Mouse (Mus musculus) CD4-positive, CD25-positive, alpha-beta regulatory T cell, adult 4 months (primary cell): ENCODE data around the gene Olfr1252. TPM values are rescaled to one million over a fixed set of nuclear protein-coding genes. Genes with fewer than 3 reads are reported as not detected.

Experiments used
- ATAC-seq: one replicate; pipeline ENCODE4 v1.8.0; 2017
- polyA plus RNA-seq, 2 experiments: library from polyadenylated mRNA; unstranded; fragments of 100-300 nt; shearing (Covaris generic); gene quantifications; one replicate each; pipeline ENCODE4 v1.2.1; 2017

Olfr1252 gene
- not detected for polyA plus RNA-seq

DNA sequence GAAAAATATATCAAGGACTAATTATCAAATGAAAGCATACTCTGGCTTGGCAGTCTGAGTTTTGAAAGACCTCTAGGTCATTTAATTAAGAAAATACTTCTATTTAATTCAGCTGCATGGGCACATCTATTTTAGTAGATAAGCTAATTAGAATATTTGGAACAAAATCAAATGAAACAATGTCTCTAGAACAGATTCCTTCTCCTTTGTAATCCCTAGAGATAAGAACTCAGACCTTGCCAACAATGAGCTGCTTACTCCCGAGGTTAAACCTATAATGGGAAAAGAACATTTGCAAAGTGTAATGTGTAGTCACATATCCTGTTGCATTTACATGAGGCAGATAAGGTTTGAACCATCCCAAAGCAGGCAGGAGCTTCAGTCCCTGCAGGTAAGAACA lies at the start of gene Olfr1252:
Gene Olfr1252, minus strand, starts transcription at position 101 of the 400 bp plus-strand sequence.
- ATAC-seq = no peak

DNA sequence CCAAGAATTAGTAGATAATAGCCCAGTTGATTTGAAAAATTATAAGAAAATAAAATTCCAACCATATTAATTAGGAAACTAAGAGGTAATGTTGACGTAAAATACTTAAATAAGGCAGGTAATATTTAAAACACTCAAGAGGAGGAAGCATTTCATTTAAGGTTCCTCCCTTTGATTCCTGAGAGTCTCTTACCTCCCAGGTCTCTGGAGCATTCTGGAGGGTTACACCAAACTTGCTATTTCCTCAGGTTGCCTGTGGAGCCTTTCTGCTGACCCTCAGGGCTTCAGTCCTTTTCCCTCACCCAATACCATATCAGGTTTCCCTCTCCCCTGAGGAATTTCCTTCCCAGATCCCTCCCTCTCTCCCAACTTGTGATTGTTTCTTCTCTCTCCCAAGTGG lies 32.2 kb upstream of the Olfr1252 start, which contains the start of gene Olfr1253:
Gene Olfr1253, minus strand, starts transcription at position 101 of the 400 bp plus-strand sequence.
- no peak for ATAC-seq

DNA sequence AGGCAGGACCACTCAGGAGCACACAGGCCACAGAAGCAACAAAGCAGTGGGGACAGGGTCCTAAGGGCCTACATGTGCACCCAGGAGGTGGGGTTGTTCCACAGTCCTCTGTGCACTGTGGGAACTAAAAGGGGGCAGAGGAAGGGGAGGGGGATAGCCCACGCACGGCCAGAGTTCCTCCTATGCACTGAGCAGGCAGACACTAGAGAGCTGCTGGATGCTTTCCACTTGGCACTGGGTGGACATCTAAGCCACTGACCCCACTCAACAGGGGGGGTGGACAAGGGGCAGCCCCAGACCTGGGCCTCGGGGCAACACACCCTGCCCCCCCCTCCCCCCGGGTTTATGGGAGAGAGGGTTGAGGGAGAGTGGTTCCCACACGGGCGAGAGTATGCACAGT lies 32.8 kb downstream of the Olfr1252 start:
- no peak for ATAC-seq

- no peak for ATAC-seq
These were observed 53.0 kb downstream of the Olfr1252 start, which contains the start of gene Olfr1251 for GRCm38 (mm10) chr2:89671836-89672235. TSS of gene Olfr1251 (minus strand) at chr2:89671936.

Other genes with a start within 250 kb of the Olfr1252 start
- gene Olfr1241, start 237.9 kb downstream of the Olfr1252 start, polyA plus RNA-seq = not detected
- not detected for gene Olfr1242, start 226.7 kb downstream of the Olfr1252 start, polyA plus RNA-seq
- not detected for gene Olfr1243, start 193.5 kb downstream of the Olfr1252 start, polyA plus RNA-seq
- under 1 TPM in 1 of 2 experiments, not detected in 1; 0.23 TPM for gene Olfr1245, start 146.6 kb downstream of the Olfr1252 start, polyA plus RNA-seq
- gene Olfr1246, start 131.9 kb downstream of the Olfr1252 start, polyA plus RNA-seq = not detected
- under 1 TPM in 1 of 2 experiments, not detected in 1; 0.05 TPM for gene Olfr1247, start 110.9 kb downstream of the Olfr1252 start, polyA plus RNA-seq
- gene Olfr1248, start 106.8 kb downstream of the Olfr1252 start, polyA plus RNA-seq = not detected
- not detected for gene Olfr1249, start 90.0 kb downstream of the Olfr1252 start, polyA plus RNA-seq
- gene Olfr1250, start 63.5 kb downstream of the Olfr1252 start, polyA plus RNA-seq = not detected
- not detected for gene Olfr1251, start 53.1 kb downstream of the Olfr1252 start, polyA plus RNA-seq
- under 1 TPM in 1 of 2 experiments, not detected in 1; 0.34 TPM for gene Olfr1253, start 32.1 kb upstream of the Olfr1252 start, polyA plus RNA-seq
- not detected for gene Olfr1254, start 68.6 kb upstream of the Olfr1252 start, polyA plus RNA-seq
- gene Olfr1255, start 87.0 kb upstream of the Olfr1252 start, polyA plus RNA-seq = not detected
- gene Olfr1256, start 116.5 kb upstream of the Olfr1252 start, polyA plus RNA-seq = not detected
- not detected for gene Olfr48, start 123.2 kb upstream of the Olfr1252 start, polyA plus RNA-seq
- gene Olfr1257, start 153.4 kb upstream of the Olfr1252 start, polyA plus RNA-seq = not detected
- gene Olfr1258, start 202.3 kb upstream of the Olfr1252 start, polyA plus RNA-seq = under 1 TPM in 1 of 2 experiments, not detected in 1; 0.09 TPM
- gene Olfr1259, start 223.7 kb upstream of the Olfr1252 start, polyA plus RNA-seq = not detected
- not detected for gene Olfr1260, start 249.3 kb upstream of the Olfr1252 start, polyA plus RNA-seq